Mouse (Mus musculus) E14TG2a.4 (cell line): ENCODE measurements around the gene Tmem130.
A peak's percentile ranks its signal among the peaks of the same experiment; 100 is the strongest.

ENCODE experiments used
- H3K27me3 ChIP-seq: 2 replicates; pipeline ENCODE4 v1.6.1; 2014; ENCODE audit warnings: low read length, control low read depth; ENCODE audit not compliant: insufficient read depth
- H3K36me3 ChIP-seq: 2 replicates; pipeline ENCODE4 v1.6.1; 2014; ENCODE audit warnings: low read length, control low read depth; ENCODE audit not compliant: insufficient read depth
- H3K4me1 ChIP-seq: replicated peaks from 2 replicates; pipeline ENCODE4 v1.6.1; 2014; ENCODE audit warnings: low read depth, low read length, control low read depth
- H3K4me3 ChIP-seq: replicated peaks from 2 replicates; pipeline ENCODE4 v1.5.1; 2014; ENCODE audit warnings: mild to moderate bottlenecking, low read length
- H3K9me3 ChIP-seq: 2 replicates; pipeline ENCODE4 v1.6.1; 2014; ENCODE audit warnings: low read length, control low read depth
- CTCF ChIP-seq: conservative IDR thresholded peaks from 2 replicates; pipeline ENCODE4 v1.5.1; 2014; ENCODE audit warnings: low read length
- NANOG ChIP-seq: IDR thresholded peaks from 2 replicates; pipeline ENCODE4 v1.6.1; 2014; ENCODE audit warnings: borderline replicate concordance, low read length, mixed read lengths
- POU5F1 ChIP-seq: IDR thresholded peaks from 2 replicates; pipeline ENCODE4 v1.6.1; 2014; ENCODE audit warnings: low read length, borderline replicate concordance

The Tmem130 gene

DNA sequence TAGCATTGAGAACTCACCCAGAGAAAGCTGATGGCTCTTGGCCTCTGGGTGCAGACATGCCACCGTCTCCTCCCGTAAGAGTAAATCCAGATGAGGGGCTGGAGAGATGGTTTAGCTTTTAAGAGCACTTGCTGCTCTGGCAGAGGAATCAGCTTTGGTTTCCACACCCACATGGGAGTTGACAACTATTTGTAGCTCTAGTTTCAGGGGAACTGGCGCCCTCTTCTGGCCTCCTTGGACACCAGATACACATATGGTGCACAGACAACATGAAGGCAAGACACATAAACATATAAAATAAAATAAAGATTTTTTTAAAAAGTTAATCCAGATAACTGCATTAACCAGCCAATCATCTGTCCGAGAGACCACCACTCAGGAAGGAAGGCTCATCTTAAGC lies 67.5 kb downstream of the Tmem130 start:
- H3K4me1 ChIP-seq, result peaks cover 61% of the 10 kb centered on the region
- peaks cover 10% of the 10 kb centered on the region; the same call in 1 of the 2 replicates for H3K27me3 ChIP-seq
- H3K4me3 ChIP-seq, result no peak overlapping the region
- peaks cover 23% of the 10 kb centered on the region for H3K36me3 ChIP-seq
- peak; percentile 66 for TF ChIP-seq CTCF
- no peak for TF ChIP-seq POU5F1
- TF ChIP-seq NANOG, result no peak
- H3K9me3 ChIP-seq, result peaks cover 12% of the 10 kb centered on the region

DNA sequence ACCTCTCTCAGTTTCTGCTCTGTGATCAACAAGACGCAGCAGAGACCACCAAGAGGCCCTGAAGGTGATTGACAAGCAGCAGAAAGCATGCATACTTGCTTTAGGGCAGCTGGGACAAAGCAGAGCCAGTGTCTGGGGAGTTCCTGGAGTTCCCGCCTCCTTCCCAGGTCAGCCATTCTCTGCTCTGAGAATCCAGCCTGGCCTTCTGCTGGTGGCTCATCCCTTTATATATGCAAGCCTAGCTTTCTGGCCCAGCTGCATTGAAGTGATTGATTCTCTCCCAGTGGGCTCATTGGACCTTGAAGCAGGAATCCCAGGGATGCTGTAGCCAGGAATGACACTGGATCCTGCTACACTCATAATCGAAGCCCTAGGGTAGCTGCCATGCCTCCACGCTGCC lies 70.2 kb downstream of the Tmem130 start:
- Histone ChIP-seq H3K4me3 (no peak overlapping the region), H3K4me1 (peaks cover 68% of the 10 kb centered on the region), H3K9me3 (no peaks in the 10 kb centered on the region), H3K27me3 (no peaks in the 10 kb centered on the region), H3K36me3 (peaks cover 38% of the 10 kb centered on the region)
- no peak for TF ChIP-seq POU5F1
- no peak for TF ChIP-seq NANOG
- TF ChIP-seq CTCF, result no peak

DNA sequence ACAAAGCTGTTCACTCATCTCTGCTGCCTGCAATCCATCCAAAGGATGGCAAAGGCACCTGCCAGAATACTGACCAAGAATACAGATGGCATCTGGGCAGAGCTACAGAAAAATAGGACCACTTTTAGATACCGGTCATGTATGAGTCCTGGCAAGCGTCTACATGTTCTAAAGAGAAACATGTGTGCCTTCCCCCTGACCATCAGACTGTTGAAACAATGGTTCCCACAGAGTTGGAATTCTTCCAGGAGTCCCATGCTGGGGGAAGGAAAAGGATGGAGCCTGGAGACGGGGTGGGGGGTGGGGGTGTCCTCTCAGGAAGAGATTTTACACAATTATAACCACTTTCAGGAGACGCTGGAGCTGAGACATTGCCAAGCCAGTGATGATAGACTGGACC lies 73.2 kb downstream of the Tmem130 start:
- TF ChIP-seq CTCF, result no peak
- TF ChIP-seq NANOG, result no peak
- TF ChIP-seq POU5F1, result no peak
- no peaks in the 10 kb centered on the region for H3K9me3 ChIP-seq
- H3K36me3 ChIP-seq, result peaks cover 66% of the 10 kb centered on the region
- H3K4me1 ChIP-seq, result peaks cover 70% of the 10 kb centered on the region
- H3K27me3 ChIP-seq, result no peaks in the 10 kb centered on the region
- no peak overlapping the region for H3K4me3 ChIP-seq
